Mouse (Mus musculus) bone marrow macrophage, adult 2 months (primary cell): ENCODE results near the gene Rbm8a.

Experiments used
- CTCF ChIP-seq: IDR thresholded peaks from 2 replicates; pipeline ENCODE4 v1.5.1; 2012; ENCODE audit warnings: low read depth, mild to moderate bottlenecking, low read length, moderate library complexity
- POLR2A ChIP-seq: IDR thresholded peaks from 2 replicates; pipeline ENCODE4 v1.6.1; 2012; ENCODE audit warnings: mild to moderate bottlenecking, low read depth, low read length, borderline replicate concordance

DNA sequence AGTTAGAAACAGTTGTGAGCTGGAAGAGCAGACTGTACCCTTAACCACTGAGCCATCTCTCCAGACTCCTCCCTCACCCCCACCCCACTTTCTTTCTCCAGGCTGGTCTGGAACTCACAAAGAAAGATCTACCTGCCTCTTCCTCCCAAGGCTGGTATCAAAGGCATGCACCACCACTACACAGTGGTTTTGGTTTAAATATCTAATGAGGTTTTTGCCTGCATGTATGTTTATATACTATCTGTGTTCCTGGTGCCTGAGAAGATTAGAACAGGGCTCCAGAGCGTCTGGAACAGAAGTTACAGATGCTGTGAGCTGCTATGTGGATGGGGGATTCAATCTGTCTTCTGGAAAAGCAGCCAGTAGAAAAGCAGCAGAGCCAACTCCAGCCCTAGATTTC lies 4.3 kb downstream of the Rbm8a start:
- no peak for TF ChIP-seq CTCF
- TF ChIP-seq POLR2A, result no peak
